Mouse (Mus musculus) liver, embryonic 15.5 days (tissue): Measurements from ENCODE around the gene Cpm. TPM values are rescaled to one million over a fixed set of nuclear protein-coding genes. Genes with fewer than 3 reads are reported as not detected.

Experiments used
- ATAC-seq: fragments of 200-750 bp; cut with Nextera tagmentation; 2 replicates; pipeline ENCODE4 v1.8.0; 2017; ENCODE audit warnings: moderate number of reproducible peaks, mild to moderate bottlenecking, moderate library complexity; ENCODE audit not compliant: insufficient read depth
- H3K27ac ChIP-seq: fragments of 300-500 bp; sonication (generic); replicated peaks from 2 replicates; pipeline ENCODE4 v1.5.1; 2015; ENCODE audit warnings: mild to moderate bottlenecking, inconsistent platforms
- H3K27me3 ChIP-seq: fragments of 300-500 bp; sonication (generic); 2 replicates; pipeline ENCODE4 v1.6.1; 2015; ENCODE audit warnings: mild to moderate bottlenecking, inconsistent platforms
- H3K36me3 ChIP-seq: fragments of 300-500 bp; sonication (generic); replicated peaks from 2 replicates; pipeline ENCODE4 v1.6.1; 2015; ENCODE audit warnings: moderate library complexity, mild to moderate bottlenecking, inconsistent platforms
- H3K4me1 ChIP-seq: fragments of 300-500 bp; sonication (generic); replicated peaks from 2 replicates; pipeline ENCODE4 v1.6.1; 2015; ENCODE audit warnings: inconsistent platforms
- H3K4me2 ChIP-seq: fragments of 300-500 bp; sonication (generic); 2 replicates; pipeline ENCODE4 v1.6.1; 2015; ENCODE audit warnings: moderate library complexity, mild to moderate bottlenecking, inconsistent platforms
- H3K4me3 ChIP-seq: fragments of 300-500 bp; sonication (generic); replicated peaks from 2 replicates; pipeline ENCODE4 v1.5.1; 2015; ENCODE audit warnings: mild to moderate bottlenecking, inconsistent platforms
- H3K9ac ChIP-seq: fragments of 300-500 bp; sonication (generic); 2 replicates; pipeline ENCODE4 v1.6.1; 2015; ENCODE audit warnings: moderate library complexity, mild to moderate bottlenecking, inconsistent platforms
- H3K9me3 ChIP-seq: fragments of 300-500 bp; sonication (generic); replicated peaks from 2 replicates; pipeline ENCODE4 v1.6.1; 2016; ENCODE audit warnings: inconsistent platforms
- WGBS: fragments of 180-500 bp; shearing (Covaris S2); methylation state at CpG from one replicate; pipeline ENCODE4 v1.1.7; 2015; ENCODE audit warnings: mixed read lengths; ENCODE audit not compliant: insufficient replicate concordance; 5-methylcytosine and 5-hydroxymethylcytosine counted together
- polyA plus RNA-seq: library from polyadenylated mRNA; unstranded; fragments of >200 nt; fragmentation: Nextera tagmentation; extraction: Ambion mirVana; gene quantifications from 2 replicates; pipeline ENCODE4 v1.2.1, GENCODE M21; 2015

Gene Cpm
- polyA plus RNA-seq, 1 experiment from 2014 or later = 15.7 TPM

GRCm38 (mm10) chr10:117691389-117691968 is 62.2 kb downstream of the Cpm start:
- H3K4me2 ChIP-seq = no peak overlapping the region
- peaks cover 81% of the 10 kb centered on the region for H3K36me3 ChIP-seq
- H3K27ac ChIP-seq = no peak overlapping the region
- H3K9me3 ChIP-seq = no peaks in the 10 kb centered on the region
- ATAC-seq = no peak
- no peak overlapping the region for H3K9ac ChIP-seq
- no peak overlapping the region for H3K4me3 ChIP-seq
- WGBS = 87% methylated on average over 10 of the region's 10 CpGs
- H3K4me1 ChIP-seq = no peaks in the 10 kb centered on the region
- H3K27me3 ChIP-seq = no peaks in the 10 kb centered on the region

GRCm38 (mm10) chr10:117692173-117692572 is 62.9 kb downstream of the Cpm start:
- peaks cover 88% of the 10 kb centered on the region for H3K36me3 ChIP-seq
- H3K4me1 ChIP-seq = no peaks in the 10 kb centered on the region
- no peaks in the 10 kb centered on the region for H3K27me3 ChIP-seq
- H3K27ac ChIP-seq = no peak overlapping the region
- no peak for ATAC-seq
- H3K9ac ChIP-seq = no peak overlapping the region
- no peak overlapping the region for H3K4me3 ChIP-seq
- no peaks in the 10 kb centered on the region for H3K9me3 ChIP-seq
- no peak overlapping the region for H3K4me2 ChIP-seq

- 87% methylated on average over 5 of the region's 5 CpGs for WGBS
- no peak for ATAC-seq
- no peaks in the 10 kb centered on the region for H3K9me3 ChIP-seq
- H3K9ac ChIP-seq = no peak overlapping the region
- H3K27me3 ChIP-seq = no peaks in the 10 kb centered on the region
- no peak overlapping the region for H3K4me3 ChIP-seq
- no peak overlapping the region for H3K27ac ChIP-seq
- no peak overlapping the region for H3K4me2 ChIP-seq
- H3K36me3 ChIP-seq = peaks cover 94% of the 10 kb centered on the region
- peaks cover 6% of the 10 kb centered on the region for H3K4me1 ChIP-seq
Measured at GRCm38 (mm10) chr10:117692953-117693352, 63.7 kb downstream of the Cpm start.

- H3K36me3 ChIP-seq = peaks cover 94% of the 10 kb centered on the region
- H3K4me3 ChIP-seq = no peak overlapping the region
- H3K9me3 ChIP-seq = no peaks in the 10 kb centered on the region
- no peak overlapping the region for H3K4me2 ChIP-seq
- 84% methylated on average over 6 of the region's 6 CpGs for WGBS
- no peaks in the 10 kb centered on the region for H3K27me3 ChIP-seq
- no peak overlapping the region for H3K9ac ChIP-seq
- H3K27ac ChIP-seq = no peak overlapping the region
- H3K4me1 ChIP-seq = peaks cover 6% of the 10 kb centered on the region
- ATAC-seq = no peak
Measured at GRCm38 (mm10) chr10:117694255-117694953, 65.1 kb downstream of the Cpm start.

- peaks cover 6% of the 10 kb centered on the region for H3K4me1 ChIP-seq
- no peaks in the 10 kb centered on the region for H3K9me3 ChIP-seq
- peaks cover 96% of the 10 kb centered on the region for H3K36me3 ChIP-seq
- 90% methylated on average over 4 of the region's 4 CpGs for WGBS
- no peak overlapping the region for H3K4me2 ChIP-seq
- H3K9ac ChIP-seq = no peak overlapping the region
- ATAC-seq = no peak
- H3K27me3 ChIP-seq = no peaks in the 10 kb centered on the region
- H3K27ac ChIP-seq = no peak overlapping the region
- H3K4me3 ChIP-seq = no peak overlapping the region
Measured at GRCm38 (mm10) chr10:117695027-117695426, 65.7 kb downstream of the Cpm start.

- Histone ChIP-seq H3K4me2 (no peak overlapping the region), H3K9me3 (no peaks in the 10 kb centered on the region), H3K4me1 (peaks cover 6% of the 10 kb centered on the region), H3K27ac (no peak overlapping the region), H3K9ac (no peak overlapping the region), H3K27me3 (no peaks in the 10 kb centered on the region), H3K36me3 (peaks cover 96% of the 10 kb centered on the region), H3K4me3 (no peak overlapping the region)
- ATAC-seq = no peak
- WGBS = 87% methylated on average over 4 of the region's 4 CpGs
Measured at GRCm38 (mm10) chr10:117695605-117696004, 66.3 kb downstream of the Cpm start.

GRCm38 (mm10) chr10:117696021-117696826 is 66.9 kb downstream of the Cpm start:
- no peak for ATAC-seq
- Histone ChIP-seq H3K27me3 (no peaks in the 10 kb centered on the region), H3K9me3 (no peaks in the 10 kb centered on the region), H3K4me3 (no peak overlapping the region), H3K4me1 (peaks cover 6% of the 10 kb centered on the region), H3K36me3 (peaks cover 96% of the 10 kb centered on the region), H3K9ac (no peak overlapping the region), H3K27ac (no peak overlapping the region), H3K4me2 (no peak overlapping the region)
- 84% methylated on average over 8 of the region's 8 CpGs for WGBS

- 0 out of 2 replicates have a peak, but pooled peaks have one; percentile 9 for ATAC-seq
- Histone ChIP-seq H3K27ac (no peak overlapping the region), H3K4me2 (no peak overlapping the region), H3K4me1 (peaks cover 6% of the 10 kb centered on the region), H3K9ac (no peak overlapping the region), H3K4me3 (no peak overlapping the region), H3K36me3 (peaks cover 94% of the 10 kb centered on the region), H3K27me3 (no peaks in the 10 kb centered on the region), H3K9me3 (no peaks in the 10 kb centered on the region)
- 90% methylated on average over 6 of the region's 6 CpGs for WGBS
Measured at GRCm38 (mm10) chr10:117696827-117697560, 67.7 kb downstream of the Cpm start.

GRCm38 (mm10) chr10:117697561-117698115 is 68.3 kb downstream of the Cpm start:
- 0 out of 2 replicates have a peak, but pooled peaks have one; percentile 52 for ATAC-seq
- H3K9ac ChIP-seq = no peak overlapping the region
- H3K4me1 ChIP-seq = peaks cover 6% of the 10 kb centered on the region
- H3K27me3 ChIP-seq = no peaks in the 10 kb centered on the region
- WGBS = 85% methylated on average over 3 of the region's 3 CpGs
- H3K4me2 ChIP-seq = no peak overlapping the region
- no peak overlapping the region for H3K27ac ChIP-seq
- H3K4me3 ChIP-seq = no peak overlapping the region
- H3K9me3 ChIP-seq = no peaks in the 10 kb centered on the region
- peaks cover 92% of the 10 kb centered on the region for H3K36me3 ChIP-seq

- no peak overlapping the region for H3K4me2 ChIP-seq
- no peak overlapping the region for H3K4me3 ChIP-seq
- no peaks in the 10 kb centered on the region for H3K27me3 ChIP-seq
- H3K9me3 ChIP-seq = no peaks in the 10 kb centered on the region
- H3K9ac ChIP-seq = no peak overlapping the region
- H3K27ac ChIP-seq = no peak overlapping the region
- H3K4me1 ChIP-seq = peaks cover 6% of the 10 kb centered on the region
- WGBS = 93% methylated on average over 10 of the region's 10 CpGs
- H3K36me3 ChIP-seq = peaks cover 94% of the 10 kb centered on the region
- no peak for ATAC-seq
Measured at GRCm38 (mm10) chr10:117698313-117699138, 69.2 kb downstream of the Cpm start.
